Mouse (Mus musculus) left cerebral cortex, postnatal 10 days (tissue): ENCODE data around the gene B4galnt4. TPM values are rescaled to one million over a fixed set of nuclear protein-coding genes. Genes with fewer than 3 reads are reported as not detected.

Experiments used
- DNase-seq, 2 experiments: peaks; one replicate each; pipeline ENCODE4 v3.0.0; 2021 to 2022; ENCODE audit warnings: low spot score in 2 of 2, mixed read lengths in 1 of 2; ENCODE audit errors: extremely low spot score in 1 of 2
- intact Hi-C: fragments of 180-260 bp; cut with DNase I; formaldehyde crosslinking; loops from one replicate; pipeline ENCODE4 v1.15.1; 2025
- total RNA-seq, 2 experiments: library from RNA; stranded (reverse); gene quantifications; 2 replicates each; pipeline ENCODE4 v1.2.3; 2021

The B4galnt4 gene
- total RNA-seq, 2 experiments from 2014 or later, result 107 to 110 TPM

- intact Hi-C loops, result no loop called here
- DNase-seq, result no peak
Observed at GRCm38 (mm10) chr7:141096021-141096420, 35.1 kb downstream of the B4galnt4 start.

GRCm38 (mm10) chr7:141096649-141097056 lies 35.7 kb downstream of the B4galnt4 start:
- intact Hi-C loops, result no loop called here
- peak in 1 of 2 experiments; percentile 83 for DNase-seq

GRCm38 (mm10) chr7:141097177-141097576 lies 36.3 kb downstream of the B4galnt4 start:
- intact Hi-C loops, result no loop called here
- no peak for DNase-seq

GRCm38 (mm10) chr7:141099911-141100691 lies 39.2 kb downstream of the B4galnt4 start, which contains the start of gene Sigirr:
TSS of gene Sigirr (minus strand) at chr7:141100572.
- peak in 1 of 2 experiments; percentile 57 for DNase-seq
- intact Hi-C loops, result no loop called here

- no peak for DNase-seq
- intact Hi-C loops, result no loop called here
Observed at GRCm38 (mm10) chr7:141103161-141103560, 42.3 kb downstream of the B4galnt4 start.

GRCm38 (mm10) chr7:141115874-141116273 lies 55.0 kb downstream of the B4galnt4 start:
- intact Hi-C loops, result no loop called here
- DNase-seq, result no peak

GRCm38 (mm10) chr7:141117636-141118035 lies 56.7 kb downstream of the B4galnt4 start, which contains the start of gene Ano9:
TSS of gene Ano9 (minus strand) at chr7:141117806.
- no peak for DNase-seq
- intact Hi-C loops, result no loop called here

- intact Hi-C loops, result no loop called here
- DNase-seq, result no peak
Observed at GRCm38 (mm10) chr7:141119487-141119886, 58.6 kb downstream of the B4galnt4 start.

GRCm38 (mm10) chr7:141120605-141121004 lies 59.7 kb downstream of the B4galnt4 start:
- no peak for DNase-seq
- intact Hi-C loops, result no loop called here

- intact Hi-C loops, result no loop called here
- DNase-seq, result no peak
Observed at GRCm38 (mm10) chr7:141121051-141121531, 60.2 kb downstream of the B4galnt4 start.

Other genes with a start within 250 kb of the B4galnt4 start
- 10 to 100 TPM; 13.1 to 14.4 TPM for gene Zfp941, start 238.9 kb upstream of the B4galnt4 start, total RNA-seq
- gene Urah, start 226.1 kb upstream of the B4galnt4 start, total RNA-seq, result under 1 TPM in 1 of 2 experiments, not detected in 1; 0.69 TPM
- gene Scgb1c1, start 215.6 kb upstream of the B4galnt4 start, total RNA-seq, result not detected
- gene Odf3, start 213.3 kb upstream of the B4galnt4 start, total RNA-seq, result not detected
- gene Gm45785, start 204.8 kb upstream of the B4galnt4 start, total RNA-seq, result 1 to 10 TPM in 1 of 2 experiments, under 1 TPM in 1; 0.89 to 1.1 TPM
- gene Ric8a, start 204.1 kb upstream of the B4galnt4 start, total RNA-seq, result 10 to 100 TPM; 92.0 to 93.3 TPM
- gene Bet1l, start 203.5 kb upstream of the B4galnt4 start, total RNA-seq, result 10 to 100 TPM; 24.4 to 25.1 TPM
- gene Psmd13, start 179.1 kb upstream of the B4galnt4 start, total RNA-seq, result 100 to 1,000 TPM; 144 to 153 TPM
- gene Sirt3, start 178.8 kb upstream of the B4galnt4 start, total RNA-seq, result 10 to 100 TPM; 52.5 to 53.0 TPM
- gene Cox8b, start 160.7 kb upstream of the B4galnt4 start, total RNA-seq, result not detected
- gene Nlrp6, start 140.2 kb upstream of the B4galnt4 start, total RNA-seq, result under 1 TPM; 0.39 to 0.67 TPM
- gene Pgghg, start 119.7 kb upstream of the B4galnt4 start, total RNA-seq, result 1 to 10 TPM; 2.4 to 3.9 TPM
- gene Ifitm5, start 110.8 kb upstream of the B4galnt4 start, total RNA-seq, result not detected
- gene Gm45717, start 105.2 kb upstream of the B4galnt4 start, total RNA-seq, result not detected
- gene Ifitm2, start 105.1 kb upstream of the B4galnt4 start, total RNA-seq, result 10 to 100 TPM; 18.0 to 20.0 TPM
- 1 to 10 TPM; 3.2 to 3.3 TPM for gene Ifitm1, start 93.9 kb upstream of the B4galnt4 start, total RNA-seq
- 1 to 10 TPM; 7.8 to 8.6 TPM for gene Ifitm3, start 50.3 kb upstream of the B4galnt4 start, total RNA-seq
- not detected for gene Ifitm6, start 43.2 kb upstream of the B4galnt4 start, total RNA-seq
- gene Gm17387, start 32.0 kb upstream of the B4galnt4 start, total RNA-seq, result not detected
- gene Pkp3, start 17.1 kb downstream of the B4galnt4 start, total RNA-seq, result not detected
- gene Sigirr, start 39.5 kb downstream of the B4galnt4 start, total RNA-seq, result 1 to 10 TPM; 2.3 to 2.8 TPM
- gene Ano9, start 56.7 kb downstream of the B4galnt4 start, total RNA-seq, result not detected
- gene Ptdss2, start 61.3 kb downstream of the B4galnt4 start, total RNA-seq, result 10 to 100 TPM; 48.4 to 54.0 TPM
- 10 to 100 TPM; 20.8 TPM for gene Rnh1, start 111.8 kb downstream of the B4galnt4 start, total RNA-seq
- gene Hras, start 132.9 kb downstream of the B4galnt4 start, total RNA-seq, result 100 to 1,000 TPM; 246 to 262 TPM
- 1 to 10 TPM; 4.7 to 4.9 TPM for gene Lrrc56, start 133.1 kb downstream of the B4galnt4 start, total RNA-seq
- not detected for gene Lmntd2, start 153.0 kb downstream of the B4galnt4 start, total RNA-seq
- under 1 TPM; 0.58 to 0.69 TPM for gene Rassf7, start 154.8 kb downstream of the B4galnt4 start, total RNA-seq
- gene Phrf1, start 167.7 kb downstream of the B4galnt4 start, total RNA-seq, result 10 to 100 TPM; 63.6 to 69.6 TPM
- gene Irf7, start 205.4 kb downstream of the B4galnt4 start, total RNA-seq, result under 1 TPM; 0.22 to 0.58 TPM
- not detected for gene Cdhr5, start 215.7 kb downstream of the B4galnt4 start, total RNA-seq
- not detected for gene Sct, start 218.0 kb downstream of the B4galnt4 start, total RNA-seq
- under 1 TPM; 0.15 to 0.36 TPM for gene Drd4, start 230.9 kb downstream of the B4galnt4 start, total RNA-seq